Mouse (Mus musculus) hindbrain, embryonic 10.5 days (tissue): ENCODE data around the gene Atxn1. TPM values are rescaled to one million over a fixed set of nuclear protein-coding genes. Genes with fewer than 3 reads are reported as not detected.

Experiments used
- DNase-seq: peaks from one replicate; pipeline ENCODE4 v3.0.0-alpha.2; 2017; ENCODE audit warnings: low spot score
- H3K27ac ChIP-seq: fragments of 300-500 bp; sonication (generic); 2 replicates; pipeline ENCODE4 v1.5.1; 2016; ENCODE audit warnings: mild to moderate bottlenecking, moderate library complexity
- H3K27me3 ChIP-seq: fragments of 300-500 bp; sonication (generic); 2 replicates; pipeline ENCODE4 v1.6.1; 2016; ENCODE audit warnings: mild to moderate bottlenecking; ENCODE audit not compliant: poor library complexity, insufficient read depth, severe bottlenecking
- H3K36me3 ChIP-seq: fragments of 300-500 bp; sonication (generic); 2 replicates; pipeline ENCODE4 v1.6.1; 2016; ENCODE audit warnings: mild to moderate bottlenecking, moderate library complexity
- H3K4me1 ChIP-seq: fragments of 300-500 bp; sonication (generic); replicated peaks from 2 replicates; pipeline ENCODE4 v1.6.1; 2016; ENCODE audit warnings: mild to moderate bottlenecking
- H3K4me3 ChIP-seq: fragments of 300-500 bp; sonication (generic); 2 replicates; pipeline ENCODE4 v1.5.1; 2016; ENCODE audit warnings: mild to moderate bottlenecking, moderate library complexity
- H3K9me3 ChIP-seq: fragments of 300-500 bp; sonication (generic); 2 replicates; pipeline ENCODE4 v1.6.1; 2016; ENCODE audit warnings: mild to moderate bottlenecking, moderate library complexity
- WGBS: fragments of 180-500 bp; shearing (Covaris S2); methylation state at CpG from one replicate; pipeline ENCODE4 v1.1.7; 2016; 5-methylcytosine and 5-hydroxymethylcytosine counted together
- polyA plus RNA-seq: library from polyadenylated mRNA; unstranded; fragments of >200 nt; fragmentation: Nextera tagmentation; extraction: Ambion mirVana; gene quantifications from 2 replicates; pipeline ENCODE4 v1.2.1, GENCODE M21; 2016

The Atxn1 gene
- polyA plus RNA-seq, 1 experiment from 2014 or later = 2.4 TPM

DNA sequence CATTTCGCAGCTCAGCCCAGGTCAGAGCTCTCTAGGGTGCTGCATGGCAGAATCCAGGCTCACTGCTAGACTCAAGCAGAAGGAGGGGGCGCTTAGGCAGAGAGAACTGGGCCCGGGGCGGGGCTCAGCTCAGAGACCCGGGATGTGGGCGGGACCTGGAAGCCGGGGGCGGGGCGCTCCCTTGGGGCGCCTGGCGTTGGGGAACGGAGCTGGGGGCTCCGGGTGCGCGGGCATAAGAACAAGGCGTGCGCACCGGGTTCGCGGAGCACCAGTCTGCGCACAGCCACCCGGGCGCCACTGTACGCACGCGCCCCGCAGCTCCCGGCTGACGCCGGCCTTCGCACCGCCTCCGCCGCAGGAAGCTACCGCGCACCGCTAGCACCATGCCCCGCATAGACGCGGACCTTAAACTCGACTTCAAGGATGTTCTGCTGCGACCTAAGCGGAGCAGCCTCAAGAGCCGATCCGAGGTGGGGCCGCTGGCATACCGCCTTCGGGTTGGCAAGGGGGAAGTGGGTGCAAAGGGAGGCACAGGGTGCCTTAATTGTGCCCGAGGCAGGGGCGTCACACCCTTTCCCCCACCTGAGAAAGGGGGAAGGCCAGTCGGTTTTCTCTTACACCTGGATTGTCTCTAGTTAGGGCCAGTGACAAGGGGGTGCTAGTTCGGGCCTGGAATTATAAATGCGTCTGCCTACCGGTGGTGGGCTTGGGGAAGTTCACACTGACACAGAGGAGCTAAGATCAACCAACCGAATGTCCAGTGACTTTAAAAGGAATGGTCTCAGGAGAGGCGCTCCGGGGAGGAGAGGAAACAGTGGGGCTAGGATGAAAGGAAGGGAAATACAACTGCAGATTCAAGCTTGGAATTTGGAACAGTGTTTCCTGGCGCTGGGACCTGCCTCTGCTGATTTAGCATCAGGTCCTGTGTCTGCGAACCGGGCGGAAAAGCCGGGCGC, 457.3 kb downstream of the Atxn1 start, which contains the start of gene Gmpr:
Gene Gmpr, plus strand, starts transcription at position 171 of the 956 bp plus-strand sequence.
- Histone ChIP-seq H3K27ac (peak within 1 kb of the TSS; percentile 84), H3K27me3 (peaks cover 40% of the 10 kb centered on the region), H3K4me1 (peaks cover 35% of the 10 kb centered on the region), H3K4me3 (peak within 1 kb of the TSS; percentile 67), H3K9me3 (no peaks in the 10 kb centered on the region), H3K36me3 (no peaks in the 10 kb centered on the region)
- DNase-seq = peak; percentile 74
- under 1% methylated on average over 63 of the region's 63 CpGs for WGBS

GRCm38 (mm10) chr13:45505546-45505945, 459.3 kb downstream of the Atxn1 start:
- Histone ChIP-seq H3K4me3 (no peak overlapping the region), H3K9me3 (peaks cover 1% of the 10 kb centered on the region; the same call in 1 of the 2 replicates), H3K4me1 (peaks cover 25% of the 10 kb centered on the region), H3K27ac (no peak overlapping the region), H3K27me3 (peaks cover 39% of the 10 kb centered on the region), H3K36me3 (no peaks in the 10 kb centered on the region)
- WGBS = 91% methylated on average over 3 of the region's 3 CpGs
- DNase-seq = no peak

- WGBS = 89% methylated on average over 5 of the region's 5 CpGs
- H3K27ac ChIP-seq = no peak overlapping the region
- no peak for DNase-seq
Observed at GRCm38 (mm10) chr13:45502791-45503190, 462.0 kb downstream of the Atxn1 start.

GRCm38 (mm10) chr13:45499906-45500305, 464.9 kb downstream of the Atxn1 start:
- no peak for DNase-seq
- H3K27ac ChIP-seq = no peak overlapping the region
- H3K4me3 ChIP-seq = no peak overlapping the region
- no peaks in the 10 kb centered on the region for H3K4me1 ChIP-seq
- H3K9me3 ChIP-seq = peaks cover 8% of the 10 kb centered on the region
- no peaks in the 10 kb centered on the region for H3K27me3 ChIP-seq
- H3K36me3 ChIP-seq = no peaks in the 10 kb centered on the region
- WGBS = 84% methylated on average over 3 of the region's 3 CpGs

More at GRCm38 (mm10) chr13:45502791-45503190, 462.0 kb downstream of the Atxn1 start:
- no peak overlapping the region for H3K4me3 ChIP-seq
- peaks cover 14% of the 10 kb centered on the region for H3K27me3 ChIP-seq
- peaks cover 12% of the 10 kb centered on the region for H3K4me1 ChIP-seq
- no peaks in the 10 kb centered on the region for H3K36me3 ChIP-seq
- H3K9me3 ChIP-seq = peaks cover 8% of the 10 kb centered on the region
